Mouse (Mus musculus) testis, adult 2 months (tissue): Measurements from ENCODE around the gene Zfp579. TPM values are rescaled to one million over a fixed set of nuclear protein-coding genes. Genes with fewer than 3 reads are reported as not detected.
"Not testable (repeated sequence)": the region's sequence is repeated elsewhere in the genome, so short reads cannot be mapped to it uniquely, and the experiment has no call there.

Source experiments
- H3K27ac ChIP-seq: fragments of 200-500 bp; 2 replicates; pipeline ENCODE4 v1.5.1; 2012; ENCODE audit warnings: low read depth, low read length; ENCODE audit not compliant: control insufficient read depth, insufficient read depth
- H3K27me3 ChIP-seq: fragments of 200-500 bp; 2 replicates; pipeline ENCODE4 v1.6.1; 2012; ENCODE audit warnings: mild to moderate bottlenecking, low read length, moderate library complexity; ENCODE audit not compliant: control insufficient read depth, insufficient read depth
- H3K36me3 ChIP-seq: fragments of 200-500 bp; 2 replicates; pipeline ENCODE4 v1.6.1; 2012; ENCODE audit warnings: mild to moderate bottlenecking, low read length; ENCODE audit not compliant: control insufficient read depth, insufficient read depth
- H3K4me1 ChIP-seq: fragments of 200-500 bp; 2 replicates; pipeline ENCODE4 v1.6.1; 2012; ENCODE audit warnings: low read length; ENCODE audit not compliant: control insufficient read depth, insufficient read depth
- H3K4me3 ChIP-seq: fragments of 200-500 bp; 2 replicates; pipeline ENCODE4 v1.5.1; 2012; ENCODE audit warnings: low read depth, mild to moderate bottlenecking, low read length, moderate library complexity, mixed read lengths; ENCODE audit not compliant: control insufficient read depth
- CTCF ChIP-seq: fragments of 200-500 bp; IDR thresholded peaks from 2 replicates; pipeline ENCODE4 v1.5.1; 2012; ENCODE audit warnings: low read depth, mild to moderate bottlenecking, inconsistent platforms, low read length, moderate library complexity; ENCODE audit not compliant: control insufficient read depth, insufficient read depth, insufficient replicate concordance
- POLR2A ChIP-seq: fragments of 200-500 bp; IDR thresholded peaks from 2 replicates; pipeline ENCODE4 v1.6.1; 2012; ENCODE audit warnings: low read depth, mild to moderate bottlenecking, inconsistent platforms, low read length, moderate library complexity; ENCODE audit not compliant: control insufficient read depth
- polyA plus RNA-seq: library from polyadenylated mRNA; depleted of rRNA; stranded (reverse); fragments of >200 nt; gene quantifications from 2 replicates; pipeline ENCODE4 v1.2.3, GENCODE M21; 2012

Zfp579 gene
- polyA plus RNA-seq, 1 experiment, result 9.1 TPM

DNA sequence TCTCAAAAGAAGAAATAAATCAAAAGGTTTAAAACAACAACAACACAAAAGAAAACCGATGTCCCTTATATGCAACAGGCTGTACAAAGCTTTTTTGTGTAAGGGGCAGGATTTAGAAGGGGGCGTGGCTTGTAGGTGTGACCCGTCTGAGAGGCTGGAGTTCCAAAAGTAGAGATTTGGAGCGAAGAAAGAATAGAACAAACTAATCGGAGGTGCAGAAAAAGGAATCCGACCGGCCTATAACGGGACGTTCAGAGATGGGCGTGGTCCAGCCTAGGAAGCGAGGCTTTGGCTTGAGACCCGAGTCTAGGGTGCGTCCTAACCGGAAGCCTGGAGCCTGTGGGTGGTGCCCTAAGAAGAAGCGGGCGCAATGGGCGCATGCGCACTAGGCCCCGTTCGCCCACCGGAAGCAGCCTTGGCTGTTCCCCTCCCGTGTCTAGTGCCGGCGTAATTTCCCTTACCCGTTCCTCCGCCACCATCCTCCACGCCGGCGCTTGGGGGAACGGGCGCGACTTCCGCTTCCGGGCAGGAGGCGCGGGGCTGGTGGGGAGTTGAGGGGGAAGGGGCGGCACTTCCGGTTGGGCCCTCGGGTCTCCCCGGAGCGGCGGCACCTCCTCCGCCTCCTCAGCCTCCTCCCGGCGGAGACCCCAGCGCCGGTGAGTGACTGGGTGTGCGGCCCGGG is 24.2 kb upstream of the Zfp579 start, which contains the start of the genes Zfp865 and Ccdc106:
Gene Zfp865 (plus strand): TSS at position 377 of the 682 bp plus-strand sequence.
Gene Ccdc106 (plus strand): TSS at position 554 of the 682 bp plus-strand sequence.
- H3K4me3 ChIP-seq, result peak within 1 kb of the TSS; percentile 88
- TF ChIP-seq CTCF, result no peak
- TF ChIP-seq POLR2A, result peak; percentile 78
- H3K27me3 ChIP-seq, result no peaks in the 10 kb centered on the region
- H3K36me3 ChIP-seq, result peaks cover 1% of the 10 kb centered on the region; the same call in 1 of the 2 replicates
- peak within 1 kb of the TSS; percentile 85 for H3K27ac ChIP-seq
- peaks cover 4% of the 10 kb centered on the region for H3K4me1 ChIP-seq

DNA sequence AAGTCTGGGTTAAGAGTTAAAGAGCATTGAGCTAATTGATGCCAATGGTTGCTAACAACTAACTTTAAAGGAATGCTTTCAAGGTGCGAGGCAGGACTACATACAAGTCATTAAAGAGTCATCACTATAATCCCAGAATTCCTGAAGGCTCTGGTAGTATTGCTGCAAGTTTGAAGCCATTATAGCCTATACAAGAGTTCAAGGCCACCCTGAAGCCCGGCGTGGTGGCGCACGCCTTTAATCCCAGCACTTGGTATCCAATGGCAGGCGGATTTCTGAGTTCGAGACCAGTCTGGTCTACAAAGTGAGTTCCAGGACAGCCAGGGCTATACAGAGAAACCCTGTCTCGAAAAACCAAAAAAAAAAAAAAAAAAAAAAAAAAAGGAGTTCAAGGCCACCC is 23.6 kb upstream of the Zfp579 start:
- H3K27me3 ChIP-seq, result not testable (repeated sequence)
- H3K4me3 ChIP-seq, result peak overlapping the region; percentile 88

DNA sequence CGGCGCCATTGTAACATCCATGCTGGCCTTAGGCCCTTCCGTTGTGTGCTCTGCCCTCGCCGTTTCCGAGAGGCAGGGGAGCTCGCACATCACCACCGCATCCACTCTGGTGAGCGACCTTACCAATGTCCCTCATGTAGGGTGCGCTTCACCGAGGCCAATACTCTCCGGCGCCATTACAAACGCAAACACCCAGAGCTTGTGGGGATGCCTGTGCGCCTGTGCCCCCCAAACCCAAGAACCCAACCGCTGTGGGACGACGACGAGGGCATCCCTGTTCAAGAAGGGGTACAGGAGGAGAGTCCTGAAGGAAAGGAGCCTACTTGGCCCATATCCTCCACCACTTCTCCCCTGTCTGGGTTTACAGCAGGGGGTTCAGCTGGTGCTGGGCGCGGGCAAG is 22.0 kb upstream of the Zfp579 start:
- TF ChIP-seq POLR2A, result no peak
- no peaks in the 10 kb centered on the region for H3K27me3 ChIP-seq
- H3K36me3 ChIP-seq, result peaks cover 1% of the 10 kb centered on the region; the same call in 1 of the 2 replicates
- peaks cover 4% of the 10 kb centered on the region for H3K4me1 ChIP-seq
- H3K4me3 ChIP-seq, result no peak overlapping the region
- no peak overlapping the region for H3K27ac ChIP-seq

More for the DNA sequence above, 23.6 kb upstream of the Zfp579 start:
- H3K27ac ChIP-seq, H3K36me3 ChIP-seq, H3K4me1 ChIP-seq: not testable (repeated sequence)

DNA sequence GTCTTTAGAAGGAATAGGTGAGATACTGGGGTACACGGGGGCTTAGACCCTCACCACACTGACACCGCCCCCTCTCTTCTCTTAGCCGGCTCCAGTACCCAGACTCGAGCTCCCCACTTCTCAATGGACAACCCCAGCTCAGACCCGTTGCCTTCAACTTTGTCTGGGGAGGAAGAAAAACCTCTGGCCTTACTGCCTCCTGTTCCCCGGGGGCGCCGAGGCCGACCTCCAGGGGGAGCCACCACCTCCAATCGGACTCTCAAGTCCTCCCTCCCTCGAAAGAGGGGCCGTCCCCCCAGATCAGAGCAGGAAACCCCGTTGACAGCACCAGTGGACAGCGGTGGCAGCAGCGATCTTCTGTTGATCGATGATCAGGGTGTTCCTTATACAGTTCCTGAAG is 21.4 kb upstream of the Zfp579 start:
- peaks cover 1% of the 10 kb centered on the region; the same call in 1 of the 2 replicates for H3K36me3 ChIP-seq
- TF ChIP-seq CTCF, result no peak
- TF ChIP-seq POLR2A, result no peak
- no peak overlapping the region for H3K4me3 ChIP-seq
- no peak overlapping the region for H3K27ac ChIP-seq
- H3K27me3 ChIP-seq, result no peaks in the 10 kb centered on the region
- peaks cover 4% of the 10 kb centered on the region for H3K4me1 ChIP-seq

DNA sequence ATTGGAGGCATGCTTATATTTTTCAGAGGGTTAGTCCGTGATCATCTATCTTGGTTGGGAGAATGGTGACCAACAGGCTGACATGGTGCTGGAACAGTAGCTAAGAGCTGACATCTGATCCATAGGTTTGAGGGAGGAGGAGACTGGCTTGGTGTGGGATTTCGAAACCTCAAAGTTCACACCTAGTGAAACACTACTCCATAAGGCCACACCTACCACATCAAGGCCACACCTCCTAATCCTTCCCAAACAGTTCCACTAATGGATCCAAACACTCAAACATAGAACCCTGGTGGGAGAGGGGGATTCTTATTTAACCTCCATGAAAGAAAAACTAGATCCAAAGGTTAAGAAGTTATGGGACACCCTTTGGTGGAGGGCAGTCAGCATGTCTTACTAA is 21.0 kb upstream of the Zfp579 start:
- no peak overlapping the region for H3K4me3 ChIP-seq
- no peaks in the 10 kb centered on the region for H3K36me3 ChIP-seq

DNA sequence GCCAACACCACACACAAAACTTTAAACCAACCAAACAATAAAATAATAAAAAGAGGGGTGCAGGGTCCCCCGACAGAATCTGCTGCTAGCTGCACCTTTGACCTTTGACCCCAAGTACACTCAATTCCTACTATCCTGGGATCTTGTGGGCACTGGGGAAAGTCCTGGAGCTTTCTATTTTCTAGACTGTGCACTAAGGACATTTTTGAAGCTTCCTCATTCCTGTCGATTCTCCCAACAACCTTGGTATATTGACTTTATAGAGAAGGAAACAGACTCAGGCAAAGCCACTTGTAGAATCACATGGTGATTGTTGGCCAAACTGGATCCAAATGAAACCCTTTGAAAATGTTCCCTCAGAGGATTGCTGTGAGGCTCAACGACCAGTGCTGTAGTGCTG is 20.1 kb upstream of the Zfp579 start:
- H3K27me3 ChIP-seq, result no peaks in the 10 kb centered on the region
- peak overlapping the region; percentile 90 for H3K4me3 ChIP-seq
- H3K27ac ChIP-seq, result peak overlapping the region; percentile 90
- TF ChIP-seq CTCF (no peak), POLR2A (no peak)
- no peaks in the 10 kb centered on the region for H3K36me3 ChIP-seq
- peaks cover 4% of the 10 kb centered on the region for H3K4me1 ChIP-seq

More for the DNA sequence above, 21.0 kb upstream of the Zfp579 start:
- TF ChIP-seq POLR2A, result no peak
- TF ChIP-seq CTCF, result no peak
- Histone ChIP-seq H3K27ac (no peak overlapping the region), H3K27me3 (no peaks in the 10 kb centered on the region), H3K4me1 (peaks cover 4% of the 10 kb centered on the region)

DNA sequence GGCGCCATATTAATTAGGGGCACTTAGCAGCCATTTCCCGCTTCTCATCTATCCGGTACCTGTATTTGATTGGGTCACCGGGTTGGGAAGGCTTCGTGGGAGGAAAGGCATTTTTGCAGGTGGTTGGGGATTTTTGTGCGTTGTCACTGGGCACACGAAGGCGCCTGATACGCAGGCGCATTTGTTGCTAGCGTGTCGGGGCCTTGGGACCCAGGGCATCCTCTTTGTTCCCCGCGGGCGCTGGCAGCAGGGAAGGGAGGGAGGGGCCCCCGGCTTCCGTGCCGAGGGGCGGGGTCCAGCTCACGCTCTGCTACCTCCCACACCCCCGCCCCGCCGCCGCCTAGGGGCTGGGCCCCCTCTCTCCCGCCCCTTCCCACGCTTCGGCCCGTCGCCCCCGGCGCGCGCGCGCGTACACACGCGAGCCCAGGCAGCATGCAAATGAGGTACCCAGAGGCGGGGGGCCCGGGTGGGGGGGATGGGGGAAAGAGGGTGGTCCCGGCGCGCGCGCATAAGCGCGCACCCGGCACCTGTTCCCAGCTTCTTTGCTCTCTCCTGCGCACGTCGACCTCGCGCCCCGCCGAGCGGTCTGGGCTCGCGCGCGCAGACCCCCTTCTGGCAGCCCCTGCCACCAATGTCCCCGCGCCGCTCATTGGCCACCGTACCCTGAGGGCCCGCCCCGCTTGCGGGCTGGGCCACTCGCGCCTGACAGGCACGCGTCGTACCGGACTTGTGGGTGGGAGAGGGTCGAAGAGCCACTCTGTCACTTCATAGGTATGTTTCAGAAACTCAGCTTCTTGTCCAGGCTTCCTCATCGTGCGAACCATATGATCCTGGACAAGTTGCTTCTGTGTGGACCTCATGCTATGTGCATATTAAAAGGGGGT is 19.4 kb upstream of the Zfp579 start, which contains the start of gene Gm44973:
Gene Gm44973 (plus strand): TSS at position 379 of the 884 bp plus-strand sequence.
- no peaks in the 10 kb centered on the region for H3K27me3 ChIP-seq
- no peaks in the 10 kb centered on the region for H3K36me3 ChIP-seq
- peaks cover 4% of the 10 kb centered on the region for H3K4me1 ChIP-seq
- H3K27ac ChIP-seq, result peak within 1 kb of the TSS; percentile 94
- peak within 1 kb of the TSS; percentile 92 for H3K4me3 ChIP-seq
- peak; percentile 33; the same call in 1 of the 2 replicates for TF ChIP-seq POLR2A
- TF ChIP-seq CTCF, result no peak
